Mouse (Mus musculus): ENCODE data around the gene Pafah1b1. TPM values are rescaled to one million over a fixed set of nuclear protein-coding genes. Genes with fewer than 3 reads are reported as not detected.

Gene Pafah1b1
- total RNA-seq, 2 experiments from 2014 or later, result 370 to 417 TPM

DNA sequence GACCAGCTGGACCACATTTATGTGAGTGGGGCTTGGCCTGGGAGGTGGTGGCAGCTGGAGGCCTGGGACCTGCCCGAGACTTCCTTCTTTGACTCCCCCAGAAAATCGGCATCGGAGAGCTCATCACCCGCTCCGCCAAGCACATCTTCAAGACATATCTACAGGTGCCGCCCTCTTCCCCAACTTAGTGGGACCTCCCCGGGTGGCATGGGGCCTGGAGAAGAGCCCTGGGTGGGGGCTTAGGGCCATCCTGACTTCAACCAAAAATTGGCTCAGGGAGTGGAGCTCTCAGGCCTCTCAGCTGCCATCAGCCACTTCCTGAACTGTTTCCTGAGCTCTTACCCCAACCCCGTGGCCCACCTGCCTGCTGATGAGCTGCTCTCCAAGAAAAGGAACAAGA is 59.6 kb downstream of the Pafah1b1 start:
- no peak for DNase-seq (ENCODE audit: low spot score in 2 of 2)

- DNase-seq (ENCODE audit: low spot score in 2 of 2), result no peak
These were observed 60.2 kb downstream of the Pafah1b1 start for GRCm38 (mm10) chr11:74664279-74664678.

DNA sequence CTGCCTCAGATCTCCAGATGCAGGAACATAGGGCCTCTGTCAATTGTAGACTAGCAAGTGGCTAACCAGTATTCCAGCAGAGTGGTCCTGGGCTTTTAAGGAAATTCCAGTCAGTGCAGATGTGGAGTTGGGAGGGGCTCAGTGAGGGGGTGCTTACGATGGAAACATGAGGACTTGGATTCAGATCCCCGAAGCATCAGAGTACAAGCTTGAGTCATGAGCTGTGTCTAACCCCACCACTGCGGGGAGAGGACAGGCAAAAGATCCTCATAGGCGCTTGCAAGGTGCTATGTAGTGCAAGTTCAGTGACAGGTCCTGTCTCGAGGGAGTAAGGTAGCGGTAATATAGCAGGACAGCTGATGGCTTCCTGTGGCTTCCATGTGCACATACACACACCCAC is 62.2 kb downstream of the Pafah1b1 start:
- DNase-seq (ENCODE audit: low spot score in 2 of 2), result no peak

GRCm38 (mm10) chr11:74661641-74662040 is 62.8 kb downstream of the Pafah1b1 start:
- no peak for DNase-seq (ENCODE audit: low spot score in 2 of 2)

- DNase-seq (ENCODE audit: low spot score in 2 of 2), result no peak
These were observed 64.1 kb downstream of the Pafah1b1 start for GRCm38 (mm10) chr11:74660336-74660735.

GRCm38 (mm10) chr11:74655941-74656340 is 68.5 kb downstream of the Pafah1b1 start:
- no peak for DNase-seq (ENCODE audit: low spot score in 2 of 2)

DNA sequence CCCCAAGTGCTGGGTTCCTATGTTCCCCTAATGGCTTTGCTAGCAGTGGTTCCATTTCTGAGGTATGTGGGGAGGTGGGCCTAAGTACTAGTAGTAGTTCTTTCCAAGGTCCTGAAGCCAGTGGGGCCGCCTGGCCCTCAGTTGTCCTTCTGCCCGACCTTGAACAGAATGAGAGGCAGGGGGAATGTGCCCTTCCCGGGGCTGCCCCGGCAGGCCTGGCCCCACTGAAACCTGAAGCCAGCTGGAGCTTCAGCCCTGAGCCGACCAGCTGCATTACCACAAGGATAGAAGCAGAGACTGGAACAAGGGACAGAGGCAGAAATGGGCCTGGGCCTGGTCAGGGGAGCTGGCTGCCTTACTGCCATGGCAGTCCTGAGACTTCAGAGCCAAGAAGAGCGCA is 71.1 kb downstream of the Pafah1b1 start:
- DNase-seq (ENCODE audit: low spot score in 2 of 2), result no peak

DNA sequence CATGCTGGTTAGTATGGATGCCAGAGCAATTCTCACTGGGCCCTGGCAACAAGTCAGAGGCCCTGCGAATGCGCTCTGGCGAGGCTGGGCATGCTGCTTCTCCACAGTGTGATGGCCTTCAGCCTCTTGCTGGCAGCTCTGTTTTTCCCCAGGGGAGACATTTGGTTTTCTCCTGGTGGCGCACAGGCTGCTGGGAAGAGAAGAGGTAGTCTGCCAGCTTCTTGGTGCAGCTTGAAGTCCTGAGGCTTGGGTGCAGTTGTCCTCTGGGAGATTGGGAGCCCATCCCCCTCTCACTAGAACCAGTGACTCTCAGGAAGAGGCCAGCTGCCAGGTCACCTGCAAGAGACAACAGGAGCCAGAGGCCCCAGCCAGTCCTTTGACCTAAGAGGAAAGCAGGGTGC is 71.7 kb downstream of the Pafah1b1 start:
- DNase-seq (ENCODE audit: low spot score in 2 of 2), result peak; percentile 27 to 46

- no peak for DNase-seq (ENCODE audit: low spot score in 2 of 2)
These were observed 73.8 kb downstream of the Pafah1b1 start for GRCm38 (mm10) chr11:74650576-74651100.

DNA sequence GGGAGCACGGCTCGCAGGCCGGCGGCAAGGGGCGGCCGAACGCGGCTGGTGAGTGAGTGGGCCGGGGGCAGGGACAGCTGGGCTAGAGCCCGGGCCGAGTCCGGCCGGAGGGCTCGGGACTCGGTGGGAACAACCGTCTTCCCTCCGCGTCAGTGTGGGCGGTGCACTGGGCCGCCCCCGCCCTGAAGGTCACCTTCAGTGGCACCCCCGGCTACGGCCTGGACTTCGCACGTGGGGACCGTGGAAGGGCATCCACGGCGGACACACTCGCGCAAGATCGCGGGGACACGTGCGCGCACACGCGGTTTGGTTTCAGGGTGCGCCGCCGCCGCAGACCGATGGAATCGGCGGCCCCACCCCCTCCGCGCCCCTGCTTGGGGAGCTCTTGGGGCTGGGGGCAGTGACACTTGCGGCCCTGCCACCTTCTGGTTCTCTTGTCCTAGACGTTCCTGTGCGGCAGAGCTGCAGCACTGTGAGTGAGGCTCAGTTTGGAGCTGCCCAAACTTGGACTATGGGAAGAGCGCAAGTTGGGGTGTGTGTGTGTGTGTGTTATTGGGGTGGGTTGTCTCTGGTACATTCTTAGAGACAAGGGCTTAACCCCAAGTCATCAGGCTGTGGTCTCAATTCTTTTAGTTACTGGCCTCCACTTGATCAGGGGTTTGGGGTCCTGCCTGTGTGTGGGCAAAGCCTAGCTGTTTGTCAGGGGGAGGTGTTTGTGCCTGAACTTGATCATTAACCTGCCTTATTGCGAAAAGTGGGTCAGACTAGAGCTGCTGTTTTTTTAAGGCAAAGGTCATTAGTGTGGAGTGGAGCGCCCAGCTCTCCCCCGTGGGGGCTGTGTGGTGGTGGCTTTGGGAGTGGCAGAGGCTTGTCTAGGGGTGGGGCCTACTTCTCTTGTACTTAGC is 74.6 kb downstream of the Pafah1b1 start:
- peak in 1 of 2 experiments; percentile 47 for DNase-seq (ENCODE audit: low spot score in 2 of 2)

GRCm38 (mm10) chr11:74649095-74649646 is 75.3 kb downstream of the Pafah1b1 start, which contains the start of gene Cluh:
TSS of gene Cluh (plus strand) at chr11:74649495.
- DNase-seq (ENCODE audit: low spot score in 2 of 2), result peak; percentile 96 to 98

DNA sequence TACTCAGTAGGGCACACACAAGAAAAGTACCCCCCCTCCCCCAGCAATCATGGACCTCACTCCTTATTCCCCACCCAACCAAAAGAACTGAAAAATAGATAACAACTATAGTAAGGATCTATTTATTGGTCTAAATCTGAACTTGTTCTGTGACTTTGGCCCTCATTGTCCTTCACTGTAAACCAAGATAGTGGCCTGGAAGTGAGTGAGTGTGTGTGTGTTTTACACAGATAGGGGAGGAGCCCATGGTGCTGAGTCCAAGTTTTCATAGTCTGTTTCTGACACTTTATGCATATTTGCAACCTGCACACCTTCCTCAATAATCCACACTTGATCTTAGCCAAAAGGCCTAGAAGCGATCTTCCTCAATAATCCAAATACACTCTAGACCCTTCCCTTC is 75.8 kb downstream of the Pafah1b1 start:
- no peak for DNase-seq (ENCODE audit: low spot score in 2 of 2)

GRCm38 (mm10) chr11:74647966-74648365 is 76.5 kb downstream of the Pafah1b1 start:
- no peak for DNase-seq (ENCODE audit: low spot score in 2 of 2)

- DNase-seq (ENCODE audit: low spot score in 2 of 2), result no peak
These were observed 84.8 kb downstream of the Pafah1b1 start for GRCm38 (mm10) chr11:74639628-74640027.

- no peak for DNase-seq (ENCODE audit: low spot score in 2 of 2)
These were observed 85.6 kb downstream of the Pafah1b1 start for GRCm38 (mm10) chr11:74638791-74639411.

- peak; percentile 56 to 72 for DNase-seq (ENCODE audit: low spot score in 2 of 2)
These were observed 86.3 kb downstream of the Pafah1b1 start for GRCm38 (mm10) chr11:74637971-74638790.

GRCm38 (mm10) chr11:74637486-74637885 is 87.0 kb downstream of the Pafah1b1 start:
- DNase-seq (ENCODE audit: low spot score in 2 of 2), result no peak

DNA sequence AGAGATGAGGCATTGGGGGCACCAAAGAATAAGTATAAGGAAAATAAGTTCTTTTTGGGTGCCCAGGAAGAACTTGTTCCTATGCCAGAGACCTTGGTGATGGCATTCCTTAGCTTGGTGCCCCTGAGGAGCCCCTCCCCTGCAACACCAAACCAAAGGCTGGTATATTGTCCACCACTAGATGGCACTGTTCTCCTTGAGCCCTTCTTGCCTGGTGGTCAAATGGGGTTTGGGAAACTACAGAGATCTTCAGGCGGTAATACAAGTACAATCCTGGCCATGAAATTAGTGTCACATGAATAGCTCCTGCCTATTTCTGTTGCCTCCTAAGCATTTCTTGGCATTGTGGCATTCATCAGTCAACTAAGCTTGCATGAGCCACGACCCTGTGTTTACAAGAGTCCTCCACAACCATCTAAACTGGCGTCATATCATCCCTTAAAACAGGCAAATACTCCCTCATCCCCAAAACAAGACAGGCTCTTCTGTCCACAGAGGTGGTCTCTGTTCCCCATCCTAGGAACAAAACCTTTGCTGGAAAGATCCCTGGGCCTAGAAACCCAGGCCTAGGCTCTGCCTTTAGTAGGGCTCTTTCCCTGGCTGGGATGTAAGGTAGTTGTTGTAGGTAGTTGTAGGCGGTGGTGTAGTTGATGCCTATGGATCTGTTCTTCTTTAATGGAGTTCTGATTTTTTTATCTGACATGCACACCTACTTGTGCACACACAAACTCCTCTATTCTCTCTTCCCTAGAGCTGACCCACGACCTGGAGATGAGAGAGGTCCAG is 89.8 kb downstream of the Pafah1b1 start:
- peak; percentile 72 to 76 for DNase-seq (ENCODE audit: low spot score in 2 of 2)

- DNase-seq (ENCODE audit: low spot score in 2 of 2), result no peak
These were observed 92.3 kb downstream of the Pafah1b1 start for GRCm38 (mm10) chr11:74631880-74632789.
